Mouse (Mus musculus): ENCODE measurements around the gene Olfr103. TPM values are rescaled to one million over a fixed set of nuclear protein-coding genes. Genes with fewer than 3 reads are reported as not detected.

Gene Olfr103
- not detected in 2 replicates for polyA plus RNA-seq (2016; fragmentation: Nextera tagmentation; extraction: Ambion mirVana)

GRCm38 (mm10) chr17:37339598-37339997 is at the start of gene Olfr103:
Olfr103 (minus strand) TSS chr17:37339698.
- Histone ChIP-seq H3K4me1 (no peaks in the 10 kb centered on the region), H3K9ac (no peak within 1 kb of the TSS), H3K4me2 (no peak within 1 kb of the TSS), H3K27ac (no peak within 1 kb of the TSS), H3K4me3 (replicated peaks) (no peak within 1 kb of the TSS), H3K27me3 (no peaks in the 10 kb centered on the region), H3K9me3 (no peaks in the 10 kb centered on the region), H3K36me3 (replicated peaks) (no peaks in the 10 kb centered on the region)
- no peak for ATAC-seq (ENCODE audit: low FRiP score)
- 95% methylated on average over 2 of the region's 2 CpGs for WGBS

GRCm38 (mm10) chr17:37378733-37379132 is 39.2 kb upstream of the Olfr103 start, which contains the start of gene Olfr105-ps:
Olfr105-ps (plus strand) TSS chr17:37379033.
- Histone ChIP-seq H3K4me1 (no peaks in the 10 kb centered on the region), H3K4me2 (no peak within 1 kb of the TSS), H3K9me3 (no peaks in the 10 kb centered on the region), H3K27ac (no peak within 1 kb of the TSS), H3K4me3 (replicated peaks) (no peak within 1 kb of the TSS), H3K9ac (no peak within 1 kb of the TSS), H3K36me3 (replicated peaks) (no peaks in the 10 kb centered on the region), H3K27me3 (no peaks in the 10 kb centered on the region)
- no peak for ATAC-seq (ENCODE audit: low FRiP score)

- H3K36me3 ChIP-seq (replicated peaks) = no peaks in the 10 kb centered on the region
- ATAC-seq (ENCODE audit: low FRiP score) = no peak
- H3K4me2 ChIP-seq = no peak within 1 kb of the TSS
- no peaks in the 10 kb centered on the region for H3K27me3 ChIP-seq
- H3K9me3 ChIP-seq = no peaks in the 10 kb centered on the region
- H3K27ac ChIP-seq = no peak within 1 kb of the TSS
- H3K4me3 ChIP-seq (replicated peaks) = no peak within 1 kb of the TSS
- no peak within 1 kb of the TSS for H3K9ac ChIP-seq
- H3K4me1 ChIP-seq = no peaks in the 10 kb centered on the region
Measured at GRCm38 (mm10) chr17:37359282-37359681, 19.8 kb upstream of the Olfr103 start, which contains the start of gene Olfr104-ps. Olfr104-ps (plus strand) TSS chr17:37359582.

- no peak within 1 kb of the TSS for H3K4me3 ChIP-seq (replicated peaks)
- no peaks in the 10 kb centered on the region for H3K27me3 ChIP-seq
- no peak within 1 kb of the TSS for H3K27ac ChIP-seq
- H3K4me2 ChIP-seq = no peak within 1 kb of the TSS
- no peaks in the 10 kb centered on the region for H3K9me3 ChIP-seq
- no peaks in the 10 kb centered on the region for H3K36me3 ChIP-seq (replicated peaks)
- H3K9ac ChIP-seq = no peak within 1 kb of the TSS
- H3K4me1 ChIP-seq = no peaks in the 10 kb centered on the region
- ATAC-seq (ENCODE audit: low FRiP score) = no peak
Measured at GRCm38 (mm10) chr17:37316954-37317353, 22.5 kb downstream of the Olfr103 start, which contains the start of gene Olfr102. Olfr102 (minus strand) TSS chr17:37317054.

- Histone ChIP-seq H3K4me3 (replicated peaks) (no peak overlapping the region), H3K27me3 (no peaks in the 10 kb centered on the region), H3K9me3 (no peaks in the 10 kb centered on the region), H3K4me2 (no peak overlapping the region), H3K4me1 (no peaks in the 10 kb centered on the region), H3K36me3 (replicated peaks) (no peaks in the 10 kb centered on the region), H3K27ac (no peak overlapping the region), H3K9ac (no peak overlapping the region)
- WGBS = 52% methylated on average over 2 of the region's 2 CpGs
- ATAC-seq (ENCODE audit: low FRiP score) = no peak
Measured at GRCm38 (mm10) chr17:37310146-37310699, 29.3 kb downstream of the Olfr103 start.

- H3K36me3 ChIP-seq (replicated peaks) = no peaks in the 10 kb centered on the region
- H3K4me3 ChIP-seq (replicated peaks) = no peak overlapping the region
- H3K9ac ChIP-seq = no peak overlapping the region
- no peak overlapping the region for H3K4me2 ChIP-seq
- no peaks in the 10 kb centered on the region for H3K27me3 ChIP-seq
- no peaks in the 10 kb centered on the region for H3K4me1 ChIP-seq
- no peak overlapping the region for H3K27ac ChIP-seq
- ATAC-seq (ENCODE audit: low FRiP score) = no peak
- no peaks in the 10 kb centered on the region for H3K9me3 ChIP-seq
- 51% methylated on average over 4 of the region's 4 CpGs for WGBS
Measured at GRCm38 (mm10) chr17:37308483-37308882, 31.0 kb downstream of the Olfr103 start.

- Histone ChIP-seq H3K9ac (no peak within 1 kb of the TSS), H3K9me3 (no peaks in the 10 kb centered on the region), H3K4me1 (no peaks in the 10 kb centered on the region), H3K4me2 (no peak within 1 kb of the TSS), H3K27me3 (no peaks in the 10 kb centered on the region), H3K27ac (no peak within 1 kb of the TSS), H3K4me3 (replicated peaks) (no peak within 1 kb of the TSS), H3K36me3 (replicated peaks) (no peaks in the 10 kb centered on the region)
- 84% methylated on average over 4 of the region's 4 CpGs for WGBS
- no peak for ATAC-seq (ENCODE audit: low FRiP score)
Measured at GRCm38 (mm10) chr17:37304213-37304612, 35.3 kb downstream of the Olfr103 start, which contains the start of gene Olfr101. Olfr101 (minus strand) TSS chr17:37304313.

Other genes starting within 250 kb of the Olfr103 start
- not detected in 2 replicates for gene Olfr91, start 241.4 kb downstream of the Olfr103 start, polyA plus RNA-seq (2016; fragmentation: Nextera tagmentation; extraction: Ambion mirVana)
- not detected in 2 replicates for gene Olfr92, start 219.6 kb downstream of the Olfr103 start, polyA plus RNA-seq (2016; fragmentation: Nextera tagmentation; extraction: Ambion mirVana)
- not detected in 2 replicates for gene Olfr93, start 178.2 kb downstream of the Olfr103 start, polyA plus RNA-seq (2016; fragmentation: Nextera tagmentation; extraction: Ambion mirVana)
- gene Ubd, start 145.8 kb downstream of the Olfr103 start, polyA plus RNA-seq (2016; fragmentation: Nextera tagmentation; extraction: Ambion mirVana) = not detected in 2 replicates
- gene Olfr94, start 138.7 kb downstream of the Olfr103 start, polyA plus RNA-seq (2016; fragmentation: Nextera tagmentation; extraction: Ambion mirVana) = not detected in 2 replicates
- gene Olfr95, start 126.6 kb downstream of the Olfr103 start, polyA plus RNA-seq (2016; fragmentation: Nextera tagmentation; extraction: Ambion mirVana) = 0.06 TPM in 1 of 2 replicates, not detected in the other
- gene Olfr96, start 119.6 kb downstream of the Olfr103 start, polyA plus RNA-seq (2016; fragmentation: Nextera tagmentation; extraction: Ambion mirVana) = not detected in 2 replicates
- gene Olfr97, start 102.4 kb downstream of the Olfr103 start, polyA plus RNA-seq (2016; fragmentation: Nextera tagmentation; extraction: Ambion mirVana) = not detected in 2 replicates
- not detected in 2 replicates for gene Olfr98, start 75.9 kb downstream of the Olfr103 start, polyA plus RNA-seq (2016; fragmentation: Nextera tagmentation; extraction: Ambion mirVana)
- gene H2-M3, start 69.5 kb downstream of the Olfr103 start, polyA plus RNA-seq (2016; fragmentation: Nextera tagmentation; extraction: Ambion mirVana) = 1.00 and 1.5 TPM in 2 replicates
- not detected in 2 replicates for gene Olfr99, start 56.2 kb downstream of the Olfr103 start, polyA plus RNA-seq (2016; fragmentation: Nextera tagmentation; extraction: Ambion mirVana)
- gene Olfr101, start 35.4 kb downstream of the Olfr103 start, polyA plus RNA-seq (2016; fragmentation: Nextera tagmentation; extraction: Ambion mirVana) = not detected in 2 replicates
- gene Olfr102, start 22.6 kb downstream of the Olfr103 start, polyA plus RNA-seq (2016; fragmentation: Nextera tagmentation; extraction: Ambion mirVana) = not detected in 2 replicates
- gene Olfr104-ps, start 19.9 kb upstream of the Olfr103 start, polyA plus RNA-seq (2016; fragmentation: Nextera tagmentation; extraction: Ambion mirVana) = not detected in 2 replicates
- not detected in 2 replicates for gene Olfr105-ps, start 39.3 kb upstream of the Olfr103 start, polyA plus RNA-seq (2016; fragmentation: Nextera tagmentation; extraction: Ambion mirVana)
- gene Olfr106-ps, start 50.7 kb upstream of the Olfr103 start, polyA plus RNA-seq (2016; fragmentation: Nextera tagmentation; extraction: Ambion mirVana) = not detected in 2 replicates
- not detected in 2 replicates for gene Olfr107, start 59.5 kb upstream of the Olfr103 start, polyA plus RNA-seq (2016; fragmentation: Nextera tagmentation; extraction: Ambion mirVana)
- gene Olfr108, start 105.8 kb upstream of the Olfr103 start, polyA plus RNA-seq (2016; fragmentation: Nextera tagmentation; extraction: Ambion mirVana) = not detected in 2 replicates
- not detected in 2 replicates for gene Olfr109, start 119.2 kb upstream of the Olfr103 start, polyA plus RNA-seq (2016; fragmentation: Nextera tagmentation; extraction: Ambion mirVana)
- not detected in 2 replicates for gene H2-M2, start 143.9 kb upstream of the Olfr103 start, polyA plus RNA-seq (2016; fragmentation: Nextera tagmentation; extraction: Ambion mirVana)
- gene Olfr110, start 152.8 kb upstream of the Olfr103 start, polyA plus RNA-seq (2016; fragmentation: Nextera tagmentation; extraction: Ambion mirVana) = not detected in 2 replicates
- gene Olfr111, start 168.3 kb upstream of the Olfr103 start, polyA plus RNA-seq (2016; fragmentation: Nextera tagmentation; extraction: Ambion mirVana) = not detected in 2 replicates
- not detected in 2 replicates for gene Olfr112, start 229.8 kb upstream of the Olfr103 start, polyA plus RNA-seq (2016; fragmentation: Nextera tagmentation; extraction: Ambion mirVana)
- not detected in 2 replicates for gene Olfr113, start 238.0 kb upstream of the Olfr103 start, polyA plus RNA-seq (2016; fragmentation: Nextera tagmentation; extraction: Ambion mirVana)

Data from forebrain, embryonic 12.5 days (tissue).